Mouse (Mus musculus): Measurements from ENCODE around the gene Aak1. TPM values are rescaled to one million over a fixed set of nuclear protein-coding genes. Genes with fewer than 3 reads are reported as not detected.

Aak1 gene
- polyA plus RNA-seq (2012; rRNA removed): 152 and 165 TPM in 2 replicates

- under 1% methylated on average over 43 of the region's 60 CpGs for whole genome bisulfite sequencing
- Histone ChIP-seq H3K27me3 (ENCODE audit: control insufficient read depth, insufficient read depth, low read length) (no peaks in the 10 kb centered on the region), H3K4me3 (replicated peaks; ENCODE audit: insufficient read depth, low read depth, low read length) (peak within 1 kb of the TSS; percentile 69), H3K27ac (ENCODE audit: insufficient read depth, low read length) (peak within 1 kb of the TSS; percentile 92), H3K4me1 (ENCODE audit: control insufficient read depth, insufficient read depth, low read length) (peaks cover 7% of the 10 kb centered on the region; the same call in 1 of the 2 replicates)
- DNase-seq: peak; percentile 90 to 95
- TF ChIP-seq CTCF (IDR thresholded peaks at IDR 0.05; ENCODE audit: borderline replicate concordance, insufficient read depth, low read depth, low read length) (no peak), POLR2A (IDR thresholded peaks at IDR 0.05; ENCODE audit: borderline replicate concordance, insufficient read depth, low read length) (peak; percentile 43; the same call in 1 of the 2 replicates)
Observed at GRCm38 (mm10) chr6:86848915-86849644, at the start of gene Aak1. Gene Aak1 (plus strand): TSS chr6:86849517.

GRCm38 (mm10) chr6:86800467-86800866 is 48.9 kb upstream of the Aak1 start:
- H3K4me1 ChIP-seq (ENCODE audit: control insufficient read depth, insufficient read depth, low read length): no peaks in the 10 kb centered on the region
- no peak for TF ChIP-seq POLR2A (IDR thresholded peaks at IDR 0.05; ENCODE audit: borderline replicate concordance, insufficient read depth, low read length)
- no peak overlapping the region for H3K27ac ChIP-seq (ENCODE audit: insufficient read depth, low read length)
- no peaks in the 10 kb centered on the region for H3K27me3 ChIP-seq (ENCODE audit: control insufficient read depth, insufficient read depth, low read length)
- no peak for DNase-seq
- 56% methylated on average over 3 of the region's 3 CpGs for WGBS
- no peak overlapping the region for H3K4me3 ChIP-seq (replicated peaks; ENCODE audit: insufficient read depth, low read depth, low read length)

GRCm38 (mm10) chr6:86801431-86801830 is 47.9 kb upstream of the Aak1 start:
- DNase-seq: no peak
- no peak for TF ChIP-seq CTCF (IDR thresholded peaks at IDR 0.05; ENCODE audit: borderline replicate concordance, insufficient read depth, low read depth, low read length)
- no peak for TF ChIP-seq POLR2A (IDR thresholded peaks at IDR 0.05; ENCODE audit: borderline replicate concordance, insufficient read depth, low read length)
- no peaks in the 10 kb centered on the region for H3K27me3 ChIP-seq (ENCODE audit: control insufficient read depth, insufficient read depth, low read length)
- H3K4me3 ChIP-seq (replicated peaks; ENCODE audit: insufficient read depth, low read depth, low read length): no peak overlapping the region
- H3K27ac ChIP-seq (ENCODE audit: insufficient read depth, low read length): no peak overlapping the region
- H3K4me1 ChIP-seq (ENCODE audit: control insufficient read depth, insufficient read depth, low read length): no peaks in the 10 kb centered on the region
- 56% methylated on average over 11 of the region's 11 CpGs for WGBS

GRCm38 (mm10) chr6:86804646-86805045 is 44.7 kb upstream of the Aak1 start:
- no peaks in the 10 kb centered on the region for H3K27me3 ChIP-seq (ENCODE audit: control insufficient read depth, insufficient read depth, low read length)
- TF ChIP-seq POLR2A (IDR thresholded peaks at IDR 0.05; ENCODE audit: borderline replicate concordance, insufficient read depth, low read length) (no peak), CTCF (IDR thresholded peaks at IDR 0.05; ENCODE audit: borderline replicate concordance, insufficient read depth, low read depth, low read length) (no peak)
- H3K27ac ChIP-seq (ENCODE audit: insufficient read depth, low read length): no peak overlapping the region
- H3K4me1 ChIP-seq (ENCODE audit: control insufficient read depth, insufficient read depth, low read length): no peaks in the 10 kb centered on the region
- no peak for DNase-seq
- no peak overlapping the region for H3K4me3 ChIP-seq (replicated peaks; ENCODE audit: insufficient read depth, low read depth, low read length)
- WGBS: 84% methylated on average over 3 of the region's 3 CpGs

- WGBS: under 1% methylated on average over 5 of the region's 5 CpGs
- no peak overlapping the region for H3K4me3 ChIP-seq (replicated peaks; ENCODE audit: insufficient read depth, low read depth, low read length)
- peak; percentile 77 to 84 for DNase-seq
- H3K4me1 ChIP-seq (ENCODE audit: control insufficient read depth, insufficient read depth, low read length): no peaks in the 10 kb centered on the region
- H3K27ac ChIP-seq (ENCODE audit: insufficient read depth, low read length): no peak overlapping the region
- no peak for TF ChIP-seq POLR2A (IDR thresholded peaks at IDR 0.05; ENCODE audit: borderline replicate concordance, insufficient read depth, low read length)
- peak; percentile 97 for TF ChIP-seq CTCF (IDR thresholded peaks at IDR 0.05; ENCODE audit: borderline replicate concordance, insufficient read depth, low read depth, low read length)
- H3K27me3 ChIP-seq (ENCODE audit: control insufficient read depth, insufficient read depth, low read length): no peaks in the 10 kb centered on the region
Observed at GRCm38 (mm10) chr6:86806455-86807086, 42.7 kb upstream of the Aak1 start.

GRCm38 (mm10) chr6:86812919-86813318 is 36.4 kb upstream of the Aak1 start:
- H3K4me3 ChIP-seq (replicated peaks; ENCODE audit: insufficient read depth, low read depth, low read length): no peak overlapping the region
- no peak for DNase-seq
- TF ChIP-seq CTCF (IDR thresholded peaks at IDR 0.05; ENCODE audit: borderline replicate concordance, insufficient read depth, low read depth, low read length): no peak
- TF ChIP-seq POLR2A (IDR thresholded peaks at IDR 0.05; ENCODE audit: borderline replicate concordance, insufficient read depth, low read length): no peak
- WGBS: 70% methylated on average over 4 of the region's 4 CpGs
- H3K27ac ChIP-seq (ENCODE audit: insufficient read depth, low read length): no peak overlapping the region
- H3K4me1 ChIP-seq (ENCODE audit: control insufficient read depth, insufficient read depth, low read length): peaks cover 6% of the 10 kb centered on the region
- H3K27me3 ChIP-seq (ENCODE audit: control insufficient read depth, insufficient read depth, low read length): no peaks in the 10 kb centered on the region

GRCm38 (mm10) chr6:86813341-86813740 is 36.0 kb upstream of the Aak1 start:
- no peak overlapping the region for H3K27ac ChIP-seq (ENCODE audit: insufficient read depth, low read length)
- no peak overlapping the region for H3K4me3 ChIP-seq (replicated peaks; ENCODE audit: insufficient read depth, low read depth, low read length)
- H3K27me3 ChIP-seq (ENCODE audit: control insufficient read depth, insufficient read depth, low read length): no peaks in the 10 kb centered on the region
- TF ChIP-seq CTCF (IDR thresholded peaks at IDR 0.05; ENCODE audit: borderline replicate concordance, insufficient read depth, low read depth, low read length) (peak; percentile 48; the same call in 1 of the 2 replicates), POLR2A (IDR thresholded peaks at IDR 0.05; ENCODE audit: borderline replicate concordance, insufficient read depth, low read length) (no peak)
- peaks cover 6% of the 10 kb centered on the region for H3K4me1 ChIP-seq (ENCODE audit: control insufficient read depth, insufficient read depth, low read length)
- DNase-seq: peak; percentile 45 to 61
- 21% methylated on average over 3 of the region's 3 CpGs for WGBS

- 10% methylated on average over 3 of the region's 3 CpGs for WGBS
- no peak overlapping the region for H3K4me3 ChIP-seq (replicated peaks; ENCODE audit: insufficient read depth, low read depth, low read length)
- no peak for TF ChIP-seq POLR2A (IDR thresholded peaks at IDR 0.05; ENCODE audit: borderline replicate concordance, insufficient read depth, low read length)
- no peak for TF ChIP-seq CTCF (IDR thresholded peaks at IDR 0.05; ENCODE audit: borderline replicate concordance, insufficient read depth, low read depth, low read length)
- peak; percentile 45 to 65 for DNase-seq
- peak overlapping the region; percentile 11; the same call in 1 of the 2 replicates for H3K27ac ChIP-seq (ENCODE audit: insufficient read depth, low read length)
- H3K4me1 ChIP-seq (ENCODE audit: control insufficient read depth, insufficient read depth, low read length): peaks cover 6% of the 10 kb centered on the region
- H3K27me3 ChIP-seq (ENCODE audit: control insufficient read depth, insufficient read depth, low read length): no peaks in the 10 kb centered on the region
Observed at GRCm38 (mm10) chr6:86814926-86815325, 34.4 kb upstream of the Aak1 start.

All from cerebellum, adult 2 months (tissue).